Mouse (Mus musculus): ENCODE results near the gene Col20a1.

Col20a1 gene

DNA sequence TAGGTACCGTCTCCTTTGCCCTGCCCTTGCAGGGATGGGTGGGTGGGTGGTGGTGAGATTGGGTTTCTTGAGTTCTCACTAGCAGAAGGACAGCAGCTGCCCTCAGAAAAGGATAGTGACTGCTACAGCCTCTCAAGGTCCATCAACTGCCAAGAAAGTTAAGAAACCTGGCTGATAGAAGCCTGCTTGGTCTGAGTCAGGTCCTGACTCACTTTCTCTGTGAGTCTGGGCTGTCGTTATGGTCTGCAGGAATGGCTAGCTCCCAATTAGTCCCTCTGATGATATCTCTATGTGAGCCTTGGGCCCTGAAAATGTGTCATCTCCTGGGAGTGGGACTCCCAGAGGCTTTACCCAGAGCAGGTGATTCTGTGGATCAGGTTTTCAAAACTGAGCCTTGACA lies 8.0 kb downstream of the Col20a1 start:
- DNase-seq (ENCODE audit: low spot score in 2 of 2), result no peak

DNA sequence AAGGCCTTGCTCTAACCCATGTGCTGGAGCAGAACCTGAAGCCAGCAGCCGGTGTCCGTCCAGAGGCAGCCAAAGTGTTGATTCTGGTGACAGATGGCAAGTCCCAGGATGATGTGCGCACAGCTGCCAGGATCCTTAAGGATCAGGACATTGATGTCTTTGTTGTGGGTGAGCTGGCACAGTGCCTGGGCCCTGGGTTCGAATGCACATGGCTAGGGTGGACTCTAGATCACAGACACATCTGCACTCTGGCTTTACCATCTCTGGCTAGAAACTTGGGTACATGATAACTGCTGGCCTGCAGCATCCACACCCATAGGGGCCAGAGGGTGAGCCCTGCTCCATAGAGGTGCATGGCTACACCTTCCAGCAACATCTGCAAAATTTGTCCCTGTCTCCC lies 9.1 kb downstream of the Col20a1 start:
- DNase-seq (ENCODE audit: low spot score in 2 of 2), result no peak

DNA sequence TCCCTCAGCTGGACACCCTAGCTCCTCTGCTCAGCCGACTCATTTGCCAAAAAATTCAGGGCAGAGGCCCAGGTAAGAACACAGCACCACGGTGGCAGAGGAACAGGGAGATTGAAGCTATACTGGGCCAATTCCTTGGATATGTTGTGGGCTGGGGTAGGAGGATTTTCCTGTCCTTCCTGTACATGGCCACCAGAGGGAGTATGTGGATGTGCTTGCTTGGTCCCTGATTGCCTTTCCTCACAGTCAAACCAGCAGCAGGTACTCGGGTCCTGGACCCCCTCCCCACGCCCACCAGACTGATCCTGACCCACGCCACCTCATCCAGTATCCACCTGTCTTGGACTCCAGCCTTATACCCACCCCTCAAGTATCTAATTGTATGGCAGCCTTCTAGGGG lies 10.1 kb downstream of the Col20a1 start:
- DNase-seq (ENCODE audit: low spot score in 2 of 2), result peak; percentile 7 to 18

DNA sequence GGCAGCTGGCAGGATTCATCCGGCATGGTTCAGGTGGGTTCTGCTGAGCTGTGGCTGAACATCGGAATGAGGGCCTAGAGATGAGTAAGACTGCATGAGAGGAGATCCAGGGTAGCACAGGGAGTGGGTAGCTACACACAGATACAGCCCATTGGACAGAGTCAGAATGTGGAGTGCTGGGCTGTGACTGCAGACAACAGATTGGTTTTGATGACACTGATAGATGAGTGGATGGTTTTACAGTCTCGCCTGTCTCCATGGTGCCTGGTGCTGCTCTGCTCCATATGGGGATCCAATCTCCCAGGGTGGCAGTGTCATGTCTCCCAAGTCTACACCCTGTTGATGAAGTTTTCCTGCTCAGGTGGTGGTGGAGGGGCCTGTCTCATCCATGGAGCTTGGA lies 10.6 kb downstream of the Col20a1 start:
- DNase-seq (ENCODE audit: low spot score in 2 of 2), result no peak

DNA sequence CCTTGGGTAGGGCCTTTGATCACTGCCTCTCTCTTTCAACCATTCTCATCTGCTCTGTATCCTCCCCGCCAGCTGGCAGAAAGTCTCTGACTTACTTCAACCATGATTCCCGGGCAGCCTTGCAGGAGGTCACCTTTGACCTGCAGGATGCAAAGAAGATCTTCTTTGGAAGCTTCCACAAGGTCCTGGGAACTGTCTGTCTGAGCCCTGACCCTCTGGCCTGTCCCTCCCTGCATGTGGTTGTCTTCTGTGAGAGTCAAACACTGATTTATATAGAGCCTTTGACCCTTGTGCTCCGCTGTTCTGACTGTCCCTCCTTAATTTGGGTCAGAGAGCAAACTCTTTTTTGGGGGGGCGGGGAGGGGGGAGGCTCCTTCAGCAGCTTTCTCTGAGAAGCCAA lies 20.7 kb downstream of the Col20a1 start:
- no peak for DNase-seq (ENCODE audit: low spot score in 2 of 2)

DNA sequence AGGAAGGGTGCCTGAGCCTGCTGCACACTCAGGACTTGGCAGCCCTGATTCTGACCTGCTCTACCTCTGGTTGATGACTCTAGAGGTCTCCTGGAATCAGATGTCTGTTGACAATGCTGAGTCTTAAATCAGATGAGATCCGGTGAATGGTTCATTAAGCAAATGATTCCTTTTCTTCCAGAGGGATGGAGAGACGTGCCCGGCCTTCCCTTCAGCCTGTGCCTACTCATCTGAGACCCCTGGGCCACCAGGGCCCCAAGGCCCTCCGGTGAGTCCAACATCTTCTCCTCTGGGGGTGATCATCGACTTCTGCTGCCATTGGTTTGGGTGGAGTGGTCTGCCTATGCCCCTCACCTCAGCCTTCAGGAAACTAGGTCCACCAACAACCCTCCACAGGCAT lies 22.0 kb downstream of the Col20a1 start:
- DNase-seq (ENCODE audit: low spot score in 2 of 2), result no peak

DNA sequence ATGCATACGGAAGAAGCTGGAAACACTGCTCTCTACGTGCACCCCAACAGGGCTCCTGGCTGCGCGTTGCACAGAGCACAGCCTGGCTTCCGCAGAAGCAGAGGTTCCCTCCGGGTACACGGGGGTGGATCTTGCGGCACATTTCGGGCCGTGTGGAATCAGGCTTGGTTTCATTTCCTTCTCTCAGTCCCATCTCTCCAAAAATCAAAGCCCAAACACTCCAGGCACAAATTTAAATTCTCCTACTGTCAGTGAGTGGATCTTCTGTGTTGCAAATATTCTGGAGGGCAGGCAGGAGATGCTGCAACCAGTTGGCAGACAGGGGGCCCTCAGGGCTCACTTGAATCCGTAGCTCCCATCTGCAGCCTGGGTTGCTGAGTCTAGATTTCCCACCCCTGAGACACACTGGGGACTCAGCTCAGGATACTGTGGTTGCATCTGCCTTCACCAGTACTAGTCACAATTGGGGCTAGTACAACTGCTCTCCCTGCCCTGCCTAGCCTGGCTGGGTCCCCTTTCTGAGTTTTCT lies 45.1 kb downstream of the Col20a1 start:
- no peak for DNase-seq (ENCODE audit: low spot score in 2 of 2)

DNA sequence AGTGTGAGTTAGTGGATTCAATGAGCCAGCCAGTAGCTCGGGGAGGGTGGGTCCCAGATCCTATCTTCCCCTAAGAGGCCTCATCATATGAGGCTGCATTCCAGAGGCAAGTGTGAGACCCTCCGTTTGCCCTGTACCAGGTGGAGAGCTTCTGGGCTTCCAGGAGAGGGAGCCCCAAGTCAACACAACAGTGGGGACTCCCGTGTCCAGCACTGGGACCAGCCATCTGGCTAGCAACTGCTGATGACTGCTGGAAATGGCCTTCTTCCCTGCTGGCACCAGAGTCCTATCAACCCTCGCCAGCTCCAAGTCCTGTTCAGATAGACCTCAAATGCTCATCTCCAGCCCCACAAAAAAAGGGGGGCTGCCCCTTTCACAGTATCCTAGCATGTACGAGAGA lies 46.1 kb downstream of the Col20a1 start:
- DNase-seq (ENCODE audit: low spot score in 2 of 2), result no peak

DNA sequence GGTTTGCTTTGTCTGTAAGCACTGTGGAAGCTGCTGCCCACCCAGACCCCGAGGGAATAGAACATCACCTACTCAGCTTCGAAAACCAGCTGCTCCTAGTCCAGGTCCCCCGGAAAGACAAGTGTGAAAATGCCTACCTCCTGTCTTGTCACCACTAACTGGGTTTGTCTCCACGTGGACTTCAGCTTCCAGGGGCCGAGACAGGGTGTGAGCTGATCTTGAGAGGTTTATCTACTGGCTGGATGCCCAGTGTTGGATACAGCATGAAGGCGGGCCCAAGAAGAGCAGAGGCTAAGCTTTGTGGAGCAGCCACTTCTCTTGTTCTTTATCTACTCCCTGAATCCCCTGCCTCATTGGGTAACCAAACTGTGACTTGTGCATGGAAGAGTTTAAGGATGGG lies 47.0 kb downstream of the Col20a1 start:
- no peak for DNase-seq (ENCODE audit: low spot score in 2 of 2)

DNA sequence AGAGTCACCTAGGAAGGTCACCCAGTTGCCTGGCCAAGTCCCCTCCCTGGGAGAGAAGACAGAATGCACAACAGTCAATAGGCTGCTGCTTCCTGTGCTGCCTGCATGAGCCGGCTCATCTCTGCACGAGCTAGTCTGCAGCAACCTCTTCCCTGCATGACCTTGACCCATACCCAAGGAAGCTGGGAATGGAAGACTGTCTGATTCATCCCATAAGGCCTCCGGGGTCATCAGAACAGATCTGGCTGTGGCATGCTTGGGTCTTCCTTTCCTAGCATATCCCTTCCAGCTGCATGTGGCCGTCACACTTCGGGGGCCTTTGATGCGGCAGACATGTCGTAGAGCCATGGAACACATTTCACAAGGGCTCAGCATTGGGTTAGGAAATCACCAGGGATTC lies 48.9 kb downstream of the Col20a1 start:
- DNase-seq (ENCODE audit: low spot score in 2 of 2), result no peak

DNA sequence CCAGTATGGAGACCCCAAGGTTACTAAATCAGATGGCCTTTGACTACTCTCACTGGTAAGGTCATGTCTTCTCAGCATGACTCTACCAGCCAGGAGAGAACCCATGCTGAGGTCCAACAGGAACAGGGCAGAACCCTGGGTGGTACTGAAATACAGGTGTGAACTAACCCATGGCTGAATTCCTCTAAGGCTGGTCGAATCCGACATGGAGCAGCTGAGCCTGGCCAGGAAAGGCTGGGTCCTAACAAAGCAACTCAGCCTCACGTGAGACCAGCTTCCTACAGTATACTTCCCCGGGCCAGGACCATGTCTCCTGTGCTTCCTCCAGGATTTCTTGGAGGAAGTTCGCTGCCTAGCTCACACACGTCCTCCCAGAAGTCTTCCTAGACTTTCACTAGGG lies 50.2 kb downstream of the Col20a1 start:
- no peak for DNase-seq (ENCODE audit: low spot score in 2 of 2)

DNA sequence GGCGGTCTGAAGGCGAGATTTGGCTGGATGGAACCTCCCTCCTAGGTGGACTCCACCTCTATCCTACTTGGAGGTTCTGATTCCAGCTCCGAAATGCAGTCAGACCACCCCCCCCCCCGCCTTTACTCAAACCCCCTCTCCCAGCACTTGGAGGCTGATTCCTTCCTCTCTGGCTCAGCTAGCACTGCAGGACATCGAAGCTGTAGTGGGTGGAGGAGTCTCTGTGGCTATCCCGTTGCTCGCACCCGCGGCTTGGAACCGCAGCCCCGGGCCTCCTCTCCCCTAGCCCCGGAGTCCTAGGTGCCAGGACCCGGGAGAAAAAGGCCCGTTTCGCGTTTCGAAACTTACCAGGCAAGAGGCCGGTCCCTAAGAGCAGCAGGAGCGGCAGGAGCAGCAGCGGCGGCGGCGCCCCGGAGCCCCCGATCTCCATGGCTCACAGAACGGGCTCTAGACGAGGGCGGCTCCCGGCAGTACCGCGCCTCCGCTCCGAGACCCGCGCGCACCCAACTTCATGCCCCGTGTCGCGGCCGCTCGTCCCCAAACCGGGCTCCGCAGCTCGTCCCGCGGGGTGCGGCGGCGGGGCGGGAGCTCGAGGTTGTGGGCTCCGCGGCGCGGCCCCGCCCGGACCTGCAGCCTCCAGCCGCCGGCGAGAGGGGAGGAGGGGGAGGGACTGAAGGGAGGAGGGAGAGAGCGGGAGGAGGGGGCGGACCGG lies 52.5 kb downstream of the Col20a1 start:
- DNase-seq (ENCODE audit: low spot score in 2 of 2), result peak in 1 of 2 experiments; percentile 17

DNA sequence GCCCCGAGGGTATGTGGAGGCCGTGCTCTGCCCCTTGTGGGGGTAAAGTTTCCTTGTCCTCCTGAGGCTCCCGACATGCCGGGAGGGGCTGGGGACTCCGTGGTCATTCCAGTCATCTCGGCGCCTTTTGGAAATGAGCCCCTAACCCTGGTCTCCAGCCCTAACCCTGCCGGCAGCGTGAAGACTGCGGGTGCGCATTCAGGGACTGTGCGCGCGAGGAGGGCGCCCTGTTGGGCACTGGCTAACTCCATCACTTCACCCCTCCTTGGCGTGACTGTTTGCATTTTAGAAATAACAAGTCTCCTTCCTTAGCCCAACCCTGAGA lies 53.0 kb downstream of the Col20a1 start:
- DNase-seq (ENCODE audit: low spot score in 2 of 2), result no peak

DNA sequence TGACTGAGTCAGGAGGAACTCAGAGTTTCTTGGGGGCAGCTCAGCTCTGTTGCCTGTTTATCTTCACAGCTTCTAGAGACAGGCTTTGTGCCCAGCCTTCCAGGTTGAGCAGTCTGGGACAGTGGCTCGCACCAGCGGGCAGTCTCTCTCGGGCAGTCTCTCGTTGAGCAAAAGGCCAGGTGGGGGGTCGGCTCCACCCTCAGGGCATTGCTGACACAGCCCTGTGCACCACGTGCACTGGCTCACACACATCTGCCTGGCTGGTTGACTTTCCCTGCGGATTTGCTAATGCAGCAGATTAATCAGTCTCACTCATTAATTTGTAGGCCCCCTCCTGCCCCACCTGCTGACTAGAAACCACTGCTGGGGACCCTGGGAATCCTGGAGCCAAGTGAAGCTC lies 55.6 kb downstream of the Col20a1 start:
- no peak for DNase-seq (ENCODE audit: low spot score in 2 of 2)

DNA sequence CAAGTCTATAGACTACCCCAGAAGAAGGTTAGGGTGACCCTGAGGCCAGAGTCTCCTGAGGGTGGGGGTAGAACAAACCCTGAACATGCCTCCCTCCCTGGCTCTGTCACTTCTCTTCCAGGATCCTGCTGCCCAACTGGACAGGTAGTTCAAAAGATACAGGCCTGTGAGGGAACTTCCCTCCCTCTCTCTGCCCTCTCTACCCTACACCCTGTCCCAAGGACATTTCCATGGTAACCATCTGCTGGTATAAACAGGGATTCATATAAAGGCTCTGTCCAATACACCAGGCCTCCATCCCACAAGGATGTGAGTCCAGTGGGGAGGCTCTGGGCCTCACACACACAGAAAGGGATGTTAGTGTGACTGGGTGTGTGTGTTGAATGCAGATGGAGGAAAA lies 56.0 kb downstream of the Col20a1 start:
- DNase-seq (ENCODE audit: low spot score in 2 of 2), result no peak

DNA sequence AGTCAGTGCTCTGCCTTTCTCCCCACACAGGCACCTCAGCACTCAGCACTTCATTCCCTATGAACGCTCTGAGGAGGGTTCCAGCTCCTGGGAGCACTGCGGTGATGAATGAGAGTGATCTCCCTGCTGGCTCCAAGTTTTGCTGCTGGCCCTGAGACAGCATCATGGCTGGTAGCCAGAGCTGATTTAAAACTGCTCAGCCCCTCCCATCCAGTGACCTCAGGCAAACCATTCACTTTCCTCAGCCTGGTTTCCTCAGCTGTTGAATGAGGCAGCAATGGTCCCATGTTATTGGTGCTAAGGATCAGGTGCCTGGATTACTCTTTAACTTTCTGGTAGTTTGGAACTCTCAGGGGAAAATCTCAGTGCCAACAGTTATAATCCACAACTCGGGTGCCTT lies 57.1 kb downstream of the Col20a1 start, which contains the start of gene Chrna4:
Gene Chrna4 (minus strand): TSS at position 110 of the 400 bp plus-strand sequence.
- no peak for DNase-seq (ENCODE audit: low spot score in 2 of 2)

DNA sequence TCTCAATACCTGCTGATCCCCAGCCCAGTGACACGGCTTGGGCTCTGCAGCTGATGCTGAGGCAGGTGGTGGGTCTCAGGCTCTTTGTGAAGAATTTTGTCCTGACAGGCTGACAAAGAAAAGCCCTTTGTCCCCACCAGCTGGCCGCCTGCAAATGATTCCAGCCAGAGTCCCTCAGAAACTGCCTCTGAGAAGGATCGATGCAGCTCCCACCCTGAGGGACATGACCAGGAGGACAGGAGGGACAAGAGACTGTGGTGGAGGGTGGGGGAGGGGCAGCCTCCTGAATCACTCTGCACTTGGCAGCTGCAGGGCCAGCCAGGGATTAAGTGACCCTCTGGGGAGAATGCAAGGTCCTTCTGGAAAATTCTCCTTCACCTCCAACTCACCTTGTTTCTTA lies 57.7 kb downstream of the Col20a1 start:
- no peak for DNase-seq (ENCODE audit: low spot score in 2 of 2)

DNA sequence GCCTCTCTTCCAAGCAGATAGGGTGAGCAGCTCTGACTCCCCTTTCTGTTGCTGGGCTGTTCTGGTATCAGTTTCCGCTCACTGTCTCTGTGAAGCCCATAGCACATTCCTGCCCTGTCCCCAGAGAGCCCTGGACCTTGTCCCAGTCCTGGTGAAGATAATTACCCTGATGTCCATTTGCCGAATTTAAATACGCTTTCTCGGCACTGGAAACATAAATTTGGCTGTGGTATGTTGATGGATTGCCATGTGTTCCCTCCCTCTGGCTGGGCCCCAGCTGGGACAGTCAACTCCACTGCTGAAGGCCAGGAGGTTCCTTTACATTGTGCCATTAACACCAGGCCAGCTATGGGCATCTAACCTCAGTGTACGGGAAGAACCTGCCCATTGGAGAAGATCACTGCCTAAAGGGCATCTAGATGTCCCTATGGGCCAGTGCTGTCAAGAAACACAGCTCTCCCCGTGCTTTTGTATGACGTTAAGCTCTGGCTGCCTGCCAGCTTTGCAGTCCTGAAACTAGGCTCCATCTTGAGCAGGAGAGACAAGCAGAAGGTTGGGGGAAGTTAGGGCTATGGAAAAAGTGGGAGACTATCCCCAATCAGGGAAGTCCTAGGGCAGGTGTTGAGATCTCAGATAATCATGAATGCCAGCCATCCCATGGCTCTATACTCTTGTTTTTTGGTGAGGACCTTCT lies 62.1 kb downstream of the Col20a1 start:
- DNase-seq (ENCODE audit: low spot score in 2 of 2), result no peak

DNA sequence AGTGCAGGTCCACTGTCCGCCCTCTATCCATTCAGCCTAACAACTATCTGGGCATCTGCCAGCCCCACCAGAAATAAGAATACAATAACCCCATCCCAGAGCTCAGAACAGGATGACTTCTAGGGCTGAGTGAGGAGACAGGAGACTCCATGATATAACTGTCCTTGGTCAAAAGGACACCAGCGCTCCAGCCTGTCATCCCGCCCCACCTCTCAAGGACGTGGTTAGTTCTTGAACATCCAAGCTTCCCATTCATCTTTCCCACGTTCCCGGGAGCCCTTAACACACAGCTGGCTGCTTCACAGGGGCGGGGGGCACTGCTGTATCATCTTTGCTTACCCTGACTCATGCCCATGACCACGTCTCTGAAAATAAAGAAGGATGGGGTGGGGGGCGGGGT lies 62.7 kb downstream of the Col20a1 start:
- no peak for DNase-seq (ENCODE audit: low spot score in 2 of 2)

DNA sequence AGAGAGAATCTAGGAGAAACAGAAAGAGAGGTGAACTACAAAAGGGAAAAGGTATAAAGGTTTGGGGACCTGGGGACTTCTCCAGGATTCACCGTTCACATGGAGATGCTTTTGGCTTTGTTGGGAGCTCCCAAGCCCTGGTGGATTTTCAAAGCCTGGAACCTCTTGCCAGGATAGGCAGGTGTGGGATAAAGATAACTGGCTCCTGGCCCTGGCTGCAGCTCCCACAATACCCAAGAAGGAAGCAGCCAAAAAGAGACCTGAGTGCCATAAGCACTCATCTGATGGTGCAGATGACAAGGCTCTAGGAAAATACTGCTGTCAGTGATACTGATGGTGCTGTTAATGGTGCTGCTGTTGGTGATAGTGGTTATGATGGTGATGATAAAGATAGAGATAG lies 65.8 kb downstream of the Col20a1 start:
- DNase-seq (ENCODE audit: low spot score in 2 of 2), result no peak

DNA sequence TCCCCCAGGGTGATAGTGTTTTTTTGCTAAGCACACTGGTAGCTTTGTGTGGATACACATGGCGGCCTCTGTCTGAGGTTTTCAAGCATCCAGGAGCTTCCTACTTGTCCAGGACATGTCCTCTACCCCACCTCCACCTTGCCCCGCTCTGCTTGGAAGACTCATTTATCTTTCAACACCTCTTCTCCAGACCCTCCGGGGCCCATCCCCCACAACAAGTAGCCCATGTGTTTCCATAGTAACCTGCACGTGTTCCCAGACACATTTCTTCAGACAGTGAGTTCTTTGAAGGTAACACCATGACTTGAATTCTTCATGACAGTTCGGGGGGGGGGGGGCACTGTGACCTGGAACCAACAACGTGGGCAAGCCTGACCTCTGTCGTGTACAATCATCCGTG lies 71.0 kb downstream of the Col20a1 start:
- DNase-seq (ENCODE audit: low spot score in 2 of 2), result no peak

DNA sequence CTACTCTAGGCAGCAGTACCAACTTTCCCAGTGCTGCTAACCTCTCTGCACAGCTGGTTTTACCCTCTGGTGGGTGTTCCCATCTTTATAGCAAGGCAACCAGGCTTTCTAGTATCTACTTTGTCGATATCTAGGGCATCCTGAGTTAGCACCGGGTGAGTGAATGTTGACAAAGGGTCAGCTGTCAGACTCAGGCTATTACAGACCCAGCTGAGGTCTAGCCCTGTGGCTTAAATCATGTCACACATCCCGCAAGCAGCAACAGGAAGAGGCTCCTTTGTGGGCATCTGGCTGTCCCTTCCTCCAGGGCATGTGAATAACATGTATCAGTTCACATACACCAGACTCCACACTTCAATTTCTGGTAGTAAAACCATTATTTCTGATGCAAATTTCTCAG lies 71.9 kb downstream of the Col20a1 start:
- no peak for DNase-seq (ENCODE audit: low spot score in 2 of 2)

DNA sequence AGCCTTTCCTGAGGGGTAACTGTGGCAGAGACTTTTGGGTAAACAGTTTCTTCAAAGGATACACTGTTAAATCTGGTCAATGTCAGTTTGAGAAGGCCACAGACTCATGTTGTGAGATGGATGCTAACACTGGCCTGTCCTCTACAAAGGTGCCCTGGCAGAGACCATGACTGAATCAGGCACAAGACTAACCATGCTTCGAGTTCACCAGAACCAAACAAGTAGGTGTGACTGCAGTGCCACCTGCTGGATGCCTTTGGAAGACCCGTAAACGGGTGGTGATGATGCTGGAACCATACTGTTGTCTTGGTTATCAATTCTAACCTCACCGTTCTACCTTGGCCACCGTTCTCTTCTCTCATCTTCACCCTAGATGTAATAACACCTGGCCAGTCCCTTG lies 73.8 kb downstream of the Col20a1 start:
- DNase-seq (ENCODE audit: low spot score in 2 of 2), result peak; percentile 56 to 79

DNA sequence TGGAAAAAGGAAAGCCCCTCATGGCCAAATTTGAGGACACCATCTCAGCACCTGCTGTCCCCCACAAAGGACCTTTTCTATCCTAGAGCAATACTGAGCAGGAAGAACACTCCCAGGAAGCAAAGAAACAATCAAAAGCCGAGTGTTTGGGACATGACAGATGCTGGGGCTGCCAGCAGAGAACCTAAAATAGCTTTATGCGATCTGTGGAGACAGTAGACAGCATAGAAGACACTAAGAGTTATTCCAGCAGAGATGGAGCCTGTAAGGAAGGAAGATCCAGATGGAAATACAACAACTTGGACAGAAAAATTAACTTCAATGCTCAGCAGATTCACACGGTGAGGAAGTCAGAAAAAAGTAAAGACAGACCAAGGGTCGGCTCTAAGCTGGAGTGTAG lies 79.5 kb downstream of the Col20a1 start:
- no peak for DNase-seq (ENCODE audit: low spot score in 2 of 2)
